Mouse (Mus musculus) ES-E14 (cell line): ENCODE data around the gene 1700017N19Rik. TPM values are rescaled to one million over a fixed set of nuclear protein-coding genes. Genes with fewer than 3 reads are reported as not detected.

Experiments used
- DNase-seq: peaks from one replicate; pipeline ENCODE4 v3.0.0-alpha.2; 2013; ENCODE audit warnings: low read depth, low spot score
- H3K27ac ChIP-seq: 2 replicates; pipeline ENCODE4 v1.5.1; 2012; ENCODE audit warnings: low read depth, mild to moderate bottlenecking, low read length, moderate library complexity, mixed read lengths; ENCODE audit not compliant: poor library complexity, insufficient read depth, severe bottlenecking
- H3K36me3 ChIP-seq: 2 replicates; pipeline ENCODE4 v1.6.1; 2012; ENCODE audit warnings: mild to moderate bottlenecking, low read length, moderate library complexity, mixed read lengths; ENCODE audit not compliant: control insufficient read depth, poor library complexity, insufficient read depth, severe bottlenecking
- H3K4me1 ChIP-seq, 2 experiments: fragments of 150-350 bp in 1 of 2; sonication (generic) in 1 of 2; 2 replicates each; pipeline ENCODE4 v1.6.1; 2012; ENCODE audit warnings: low read length in 2 of 2, mild to moderate bottlenecking in 1 of 2, mixed read lengths in 1 of 2; ENCODE audit not compliant: control insufficient read depth in 2 of 2, insufficient read depth in 2 of 2, poor library complexity in 1 of 2
- H3K4me3 ChIP-seq, 2 experiments: fragments of 150-350 bp in 1 of 2; sonication (generic) in 1 of 2; 2 replicates each; pipeline ENCODE4 v1.5.1; 2012; ENCODE audit warnings: low read length in 2 of 2, low read depth in 1 of 2, mild to moderate bottlenecking in 1 of 2, mixed read lengths in 1 of 2; ENCODE audit not compliant: insufficient read depth in 1 of 2, poor library complexity in 1 of 2, severe bottlenecking in 1 of 2
- H3K9ac ChIP-seq: 2 replicates; pipeline ENCODE4 v1.6.1; 2012; ENCODE audit warnings: low read depth, mild to moderate bottlenecking, low read length, mixed read lengths; ENCODE audit not compliant: poor library complexity, insufficient read depth, severe bottlenecking
- H3K9me3 ChIP-seq: fragments of 150-350 bp; sonication (generic); 2 replicates; pipeline ENCODE4 v1.6.1; 2012; ENCODE audit warnings: low read depth, mild to moderate bottlenecking, low read length; ENCODE audit not compliant: control insufficient read depth, insufficient read depth
- CHD2 ChIP-seq: IDR thresholded peaks from 2 replicates; pipeline ENCODE4 v1.6.1; 2014; ENCODE audit warnings: mild to moderate bottlenecking, low read depth, low read length, inconsistent platforms
- HCFC1 ChIP-seq: IDR thresholded peaks from 2 replicates; pipeline ENCODE4 v1.6.1; 2012; ENCODE audit warnings: low read length, inconsistent platforms, borderline replicate concordance; ENCODE audit not compliant: insufficient read depth
- MAFK ChIP-seq: IDR thresholded peaks from 2 replicates; pipeline ENCODE4 v1.6.1; 2014; ENCODE audit warnings: mild to moderate bottlenecking, low read depth, low read length, inconsistent platforms; ENCODE audit not compliant: insufficient read depth
- ZC3H11A ChIP-seq: IDR thresholded peaks from 2 replicates; pipeline ENCODE4 v1.6.1; 2012; ENCODE audit warnings: low read depth, mild to moderate bottlenecking, inconsistent platforms, low read length, borderline replicate concordance
- ZNF384 ChIP-seq: IDR thresholded peaks from 2 replicates; pipeline ENCODE4 v1.6.1; 2012; ENCODE audit warnings: low read depth, low read length, inconsistent platforms
- in situ Hi-C, 2 experiments: fragments of 600-800 bp; cut with MboI; formaldehyde crosslinking; loops; one replicate each; pipeline ENCODE4 v1.15.1; 2025; ENCODE audit warnings: low sequenced_read_pairs in 2 of 2, inconsistent platforms in 1 of 2; ENCODE audit not compliant: unreplicated experiment in 2 of 2
- total RNA-seq: library from RNA; depleted of rRNA; stranded (reverse); fragments of 300-350 nt; gene quantifications from 2 replicates; pipeline ENCODE4 v1.2.3, GENCODE M21; 2012

Gene 1700017N19Rik
- total RNA-seq, 1 experiment = not detected

- no peak overlapping the region for H3K4me3 ChIP-seq
- H3K9me3 ChIP-seq = peaks cover 13% of the 10 kb centered on the region
- no peak overlapping the region for H3K27ac ChIP-seq
- DNase-seq = no peak
- peaks cover 9% of the 10 kb centered on the region for H3K36me3 ChIP-seq
- H3K9ac ChIP-seq = no peak overlapping the region
- H3K4me1 ChIP-seq = no peaks in the 10 kb centered on the region
- no peak for TF ChIP-seq CHD2
- no peak for TF ChIP-seq MAFK
- no peak for TF ChIP-seq ZNF384
- no peak for TF ChIP-seq ZC3H11A
- TF ChIP-seq HCFC1 = no peak
- in situ Hi-C loops = no loop called here
These were observed 15.7 kb upstream of the 1700017N19Rik start for GRCm38 (mm10) chr10:100574505-100575149.

- no peak overlapping the region for H3K4me3 ChIP-seq
- no peak overlapping the region for H3K9ac ChIP-seq
- peaks cover 9% of the 10 kb centered on the region for H3K36me3 ChIP-seq
- no peaks in the 10 kb centered on the region for H3K4me1 ChIP-seq
- peaks cover 13% of the 10 kb centered on the region for H3K9me3 ChIP-seq
- no peak overlapping the region for H3K27ac ChIP-seq
- in situ Hi-C loops = no loop called here
- TF ChIP-seq MAFK (no peak), HCFC1 (no peak), ZNF384 (no peak), ZC3H11A (no peak), CHD2 (no peak)
- DNase-seq = no peak
These were observed 15.0 kb upstream of the 1700017N19Rik start for GRCm38 (mm10) chr10:100575294-100575693.

GRCm38 (mm10) chr10:100584178-100584577 is 6.1 kb upstream of the 1700017N19Rik start:
- peaks cover 9% of the 10 kb centered on the region for H3K9me3 ChIP-seq
- peaks cover 10% of the 10 kb centered on the region for H3K36me3 ChIP-seq
- DNase-seq = no peak
- TF ChIP-seq ZC3H11A = no peak
- TF ChIP-seq ZNF384 = no peak
- TF ChIP-seq HCFC1 = no peak
- TF ChIP-seq CHD2 = no peak
- no peak for TF ChIP-seq MAFK
- 0 out of 4 replicates have a peak, but pooled peaks cover 0 to 1% of the 10 kb centered on the region in 2 experiments for H3K4me1 ChIP-seq
- no peak overlapping the region for H3K9ac ChIP-seq
- no peak overlapping the region for H3K4me3 ChIP-seq
- in situ Hi-C loops = no loop called here
- no peak overlapping the region for H3K27ac ChIP-seq

GRCm38 (mm10) chr10:100588524-100588923 is 1.8 kb upstream of the 1700017N19Rik start:
- peaks cover 9% of the 10 kb centered on the region for H3K9me3 ChIP-seq
- peak overlapping the region; percentile 73 for H3K9ac ChIP-seq
- in situ Hi-C loops = no loop called here
- no peak for DNase-seq
- TF ChIP-seq ZNF384 = no peak
- TF ChIP-seq CHD2 = no peak
- no peak for TF ChIP-seq ZC3H11A
- TF ChIP-seq MAFK = no peak
- no peak for TF ChIP-seq HCFC1
- H3K36me3 ChIP-seq = peaks cover 10% of the 10 kb centered on the region
- H3K4me3 ChIP-seq = peak overlapping the region; percentile 79 to 86
- no peak overlapping the region for H3K27ac ChIP-seq
- H3K4me1 ChIP-seq = 0 out of 4 replicates have a peak, but pooled peaks cover 0 to 1% of the 10 kb centered on the region in 2 experiments
